Mouse (Mus musculus): ENCODE results near the gene Ociad1.
"Not testable (repeated sequence)": the region's sequence is repeated elsewhere in the genome, so short reads cannot be mapped to it uniquely, and the experiment has no call there.

Gene Ociad1

GRCm38 (mm10) chr5:73285470-73285978 is 7.1 kb upstream of the Ociad1 start:
- no peak for DNase-seq (ENCODE audit: low read depth, low spot score)

- DNase-seq (ENCODE audit: low read depth, low spot score) = no peak
Measured at GRCm38 (mm10) chr5:73286603-73287002, 6.0 kb upstream of the Ociad1 start.

GRCm38 (mm10) chr5:73289900-73290299 is 2.7 kb upstream of the Ociad1 start:
- DNase-seq (ENCODE audit: low read depth, low spot score) = no peak

- DNase-seq (ENCODE audit: low read depth, low spot score) = no peak
Measured at GRCm38 (mm10) chr5:73293458-73293827, 859 bp downstream of the Ociad1 start.

GRCm38 (mm10) chr5:73295016-73295415 is 2.4 kb downstream of the Ociad1 start:
- no peak for DNase-seq (ENCODE audit: low read depth, low spot score)

- no peak for DNase-seq (ENCODE audit: low read depth, low spot score)
Measured at GRCm38 (mm10) chr5:73295916-73296315, 3.3 kb downstream of the Ociad1 start.

GRCm38 (mm10) chr5:73301601-73302307 is 9.2 kb downstream of the Ociad1 start:
- no peak for DNase-seq (ENCODE audit: low read depth, low spot score)

GRCm38 (mm10) chr5:73304507-73304906 is 11.9 kb downstream of the Ociad1 start:
- no peak for DNase-seq (ENCODE audit: low read depth, low spot score)

- DNase-seq (ENCODE audit: low read depth, low spot score) = no peak
Measured at GRCm38 (mm10) chr5:73306486-73306885, 13.9 kb downstream of the Ociad1 start.

GRCm38 (mm10) chr5:73307297-73307696 is 14.7 kb downstream of the Ociad1 start:
- no peak for DNase-seq (ENCODE audit: low read depth, low spot score)

GRCm38 (mm10) chr5:73309496-73309895 is 16.9 kb downstream of the Ociad1 start:
- no peak for DNase-seq (ENCODE audit: low read depth, low spot score)

- no peak for DNase-seq (ENCODE audit: low read depth, low spot score)
Measured at GRCm38 (mm10) chr5:73310401-73310800, 17.8 kb downstream of the Ociad1 start.

- DNase-seq (ENCODE audit: low read depth, low spot score) = peak; percentile 41
Measured at GRCm38 (mm10) chr5:73311458-73311857, 18.9 kb downstream of the Ociad1 start.

GRCm38 (mm10) chr5:73313591-73313990 is 21.0 kb downstream of the Ociad1 start:
- DNase-seq (ENCODE audit: low read depth, low spot score) = no peak

- no peak for DNase-seq (ENCODE audit: low read depth, low spot score)
Measured at GRCm38 (mm10) chr5:73314654-73315053, 22.1 kb downstream of the Ociad1 start.

GRCm38 (mm10) chr5:73319306-73319705 is 26.7 kb downstream of the Ociad1 start:
- no peak for DNase-seq (ENCODE audit: low read depth, low spot score)

- not testable (repeated sequence) for DNase-seq (ENCODE audit: low read depth, low spot score)
Measured at GRCm38 (mm10) chr5:73322684-73323083, 30.1 kb downstream of the Ociad1 start.

- no peak for DNase-seq (ENCODE audit: low read depth, low spot score)
Measured at GRCm38 (mm10) chr5:73323602-73324001, 31.0 kb downstream of the Ociad1 start.

- DNase-seq (ENCODE audit: low read depth, low spot score) = no peak
Measured at GRCm38 (mm10) chr5:73324526-73325170, 32.1 kb downstream of the Ociad1 start.

GRCm38 (mm10) chr5:73331002-73331401 is 38.4 kb downstream of the Ociad1 start:
- no peak for DNase-seq (ENCODE audit: low read depth, low spot score)

- no peak for DNase-seq (ENCODE audit: low read depth, low spot score)
Measured at GRCm38 (mm10) chr5:73336448-73336847, 43.9 kb downstream of the Ociad1 start.

GRCm38 (mm10) chr5:73337961-73338831 is 45.6 kb downstream of the Ociad1 start:
- peak; percentile 84 for DNase-seq (ENCODE audit: low read depth, low spot score)
